In genomic region chr9:95194158-95194557, GRCm38 (mm10) we compare ENCODE assay signal across 8 mouse cellular contexts.
DNase-seq lines count a peak whose midpoint lies in the region; ATAC-seq lines count a peak whose summit lies in the region.

No protein-coding gene starts in this region.

- no peaks in the 10 kb centered on the region for H3K27me3 ChIP-seq in heart, embryonic 16.5 days (ENCODE audit: control insufficient read depth, insufficient read depth, low read length)
- H3K27me3 ChIP-seq in liver, embryonic 11.5 days (replicated peaks; ENCODE audit: control insufficient read depth, insufficient read depth, low read length) = no peaks in the 10 kb centered on the region

- H3K9ac ChIP-seq in heart, embryonic 16.5 days (ENCODE audit: low read length) = no peak overlapping the region
- no peak overlapping the region for H3K9ac ChIP-seq in liver, embryonic 11.5 days (ENCODE audit: low read depth, low read length)

- H3K4me3 ChIP-seq in heart, embryonic 16.5 days (ENCODE audit: low read length) = no peak overlapping the region
- H3K4me3 ChIP-seq in liver, embryonic 11.5 days (ENCODE audit: low read depth, low read length) = no peak overlapping the region

- DNase-seq in 416B (ENCODE audit: low read depth) (peak; percentile 97), adipocyte (ENCODE audit: low spot score) (no peak)
- peak; percentile 48 for DNase-seq in Muller cell, postnatal 12 days (ENCODE audit: inconsistent ontology term)
- DNase-seq in liver, embryonic 11.5 days (ENCODE audit: low spot score) = peak; percentile 38
- DNase-seq in ovary, adult 18-20 months (ENCODE audit: low spot score) = no peak
- DNase-seq in urinary bladder, postnatal 10 days (ENCODE audit: low spot score) = no peak
- DNase-seq in cerebellum, adult 9-10 months = no peak

- H3K36me3 ChIP-seq in heart, embryonic 16.5 days (ENCODE audit: control insufficient read depth, insufficient read depth) = no peaks in the 10 kb centered on the region
- H3K36me3 ChIP-seq in liver, embryonic 11.5 days (ENCODE audit: control insufficient read depth, insufficient read depth, low read length) = no peaks in the 10 kb centered on the region

- peak overlapping the region; percentile 28; the same call in 1 of the 2 replicates for H3K4me2 ChIP-seq in heart, embryonic 16.5 days (ENCODE audit: low read depth, low read length)
- H3K4me2 ChIP-seq in liver, embryonic 11.5 days = no peak overlapping the region

- peak overlapping the region; percentile 74 for H3K27ac ChIP-seq in heart, embryonic 16.5 days (ENCODE audit: low read length)
- no peak overlapping the region for H3K27ac ChIP-seq in liver, embryonic 11.5 days (ENCODE audit: low read depth, low read length)

- H3K9me3 ChIP-seq in heart, embryonic 16.5 days (replicated peaks; ENCODE audit: control insufficient read depth, low read length) = no peaks in the 10 kb centered on the region
- no peaks in the 10 kb centered on the region for H3K9me3 ChIP-seq in liver, embryonic 11.5 days (ENCODE audit: control insufficient read depth, low read length)

- peaks cover 29% of the 10 kb centered on the region for H3K4me1 ChIP-seq in heart, embryonic 16.5 days (ENCODE audit: control insufficient read depth, insufficient read depth, low read length)
- peaks cover 5% of the 10 kb centered on the region; the same call in 1 of the 2 replicates for H3K4me1 ChIP-seq in liver, embryonic 11.5 days (replicated peaks; ENCODE audit: control insufficient read depth, insufficient read depth, low read length)

- 19% methylated on average over 5 of the region's 5 CpGs for WGBS in heart, embryonic 16.5 days
- 37% methylated on average over 5 of the region's 5 CpGs for WGBS in liver, embryonic 11.5 days

- peak; percentile 75 for ATAC-seq in heart, embryonic 16.5 days (replicated peaks; ENCODE audit: extremely low read depth, insufficient read depth, low FRiP score)
- ATAC-seq in liver, embryonic 11.5 days (replicated peaks; ENCODE audit: low FRiP score) = 0 out of 2 replicates have a peak, but pooled peaks have one; percentile 24

Comparison
In these comparisons a context has a peak if more than half of its experiments do, and no peak if none do; other contexts are left out.
1. DNase-seq: peak in 416B (single experiment), Muller cell, postnatal 12 days (single experiment) and liver, embryonic 11.5 days (single experiment); none in ovary, adult 18-20 months (single experiment), urinary bladder, postnatal 10 days (single experiment), cerebellum, adult 9-10 months (single experiment) and adipocyte (single experiment).